8 mouse cellular contexts compared by ENCODE assay signal in genomic region chr7:101970821-101971461, GRCm38 (mm10). TPM values are rescaled to one million over a fixed set of nuclear protein-coding genes. Genes with fewer than 3 reads are reported as not detected.
A peak's percentile ranks its signal among the peaks of the same experiment; 100 is the strongest.
DNase-seq lines count a peak whose midpoint lies in the region; ATAC-seq lines count a peak whose summit lies in the region.

No protein-coding gene starts in this region.

- peaks cover 19% of the 10 kb centered on the region for H3K4me1 ChIP-seq in brown adipose tissue, adult 24 weeks (ENCODE audit: control insufficient read depth, insufficient read depth, insufficient read length, low read length)
- H3K4me1 ChIP-seq in heart, embryonic 13.5 days = peaks cover 79% of the 10 kb centered on the region
- peaks cover 86% of the 10 kb centered on the region for H3K4me1 ChIP-seq in liver, embryonic 12.5 days
- H3K4me1 ChIP-seq in stomach, embryonic 14.5 days (ENCODE audit: control insufficient read depth, insufficient read depth, low read length) = peaks cover 25% of the 10 kb centered on the region

- H3K9me3 ChIP-seq in heart, embryonic 13.5 days = no peaks in the 10 kb centered on the region
- H3K9me3 ChIP-seq in liver, embryonic 12.5 days (replicated peaks) = no peaks in the 10 kb centered on the region
- H3K9me3 ChIP-seq in stomach, embryonic 14.5 days (ENCODE audit: control insufficient read depth, low read depth, low read length) = no peaks in the 10 kb centered on the region

- peaks cover 1% of the 10 kb centered on the region; the same call in 1 of the 2 replicates for H3K36me3 ChIP-seq in heart, embryonic 13.5 days
- peaks cover 8% of the 10 kb centered on the region; the same call in 1 of the 2 replicates for H3K36me3 ChIP-seq in liver, embryonic 12.5 days
- H3K36me3 ChIP-seq in stomach, embryonic 14.5 days (ENCODE audit: control insufficient read depth, insufficient read depth, low read length) = no peaks in the 10 kb centered on the region

- ATAC-seq in heart, embryonic 13.5 days (ENCODE audit: extremely low read depth, insufficient number of reproducible peaks, low FRiP score, low TSS enrichment) = peak; percentile 50; the same call in 1 of the 2 replicates
- ATAC-seq in liver, embryonic 12.5 days = peak; percentile 41; the same call in 1 of the 2 replicates
- peak; percentile 69 for ATAC-seq in stomach, embryonic 14.5 days (ENCODE audit: insufficient number of reproducible peaks, insufficient read depth, low FRiP score, low read depth)

- H3K27me3 ChIP-seq in heart, embryonic 13.5 days (replicated peaks) = no peaks in the 10 kb centered on the region
- H3K27me3 ChIP-seq in liver, embryonic 12.5 days (replicated peaks) = no peaks in the 10 kb centered on the region
- H3K27me3 ChIP-seq in stomach, embryonic 14.5 days (ENCODE audit: control insufficient read depth, insufficient read depth, low read length) = no peaks in the 10 kb centered on the region

- peak overlapping the region; percentile 96 for H3K27ac ChIP-seq in brown adipose tissue, adult 24 weeks (replicated peaks; ENCODE audit: low read depth, low read length)
- H3K27ac ChIP-seq in heart, embryonic 13.5 days (replicated peaks) = peak overlapping the region; percentile 100
- H3K27ac ChIP-seq in liver, embryonic 12.5 days = peak overlapping the region; percentile 87
- peak overlapping the region; percentile 100 for H3K27ac ChIP-seq in stomach, embryonic 14.5 days (ENCODE audit: low read length)

- peak overlapping the region; percentile 91 for H3K4me2 ChIP-seq in heart, embryonic 13.5 days
- H3K4me2 ChIP-seq in liver, embryonic 12.5 days = peak overlapping the region; percentile 91
- peak overlapping the region; percentile 57 for H3K4me2 ChIP-seq in stomach, embryonic 14.5 days (replicated peaks; ENCODE audit: low read depth, low read length)

- peak overlapping the region; percentile 94 for H3K9ac ChIP-seq in heart, embryonic 13.5 days
- H3K9ac ChIP-seq in liver, embryonic 12.5 days = peak overlapping the region; percentile 81
- H3K9ac ChIP-seq in stomach, embryonic 14.5 days (replicated peaks; ENCODE audit: low read depth, low read length) = peak overlapping the region; percentile 89

- peak overlapping the region; percentile 92 for H3K4me3 ChIP-seq in brown adipose tissue, adult 24 weeks (ENCODE audit: insufficient read depth, low read depth, low read length)
- peak overlapping the region; percentile 75 for H3K4me3 ChIP-seq in heart, embryonic 13.5 days
- peak overlapping the region; percentile 69 for H3K4me3 ChIP-seq in liver, embryonic 12.5 days
- H3K4me3 ChIP-seq in stomach, embryonic 14.5 days (ENCODE audit: low read depth, low read length) = peak overlapping the region; percentile 74

- 3% methylated on average over 19 of the region's 19 CpGs for WGBS in heart, embryonic 13.5 days
- 10% methylated on average over 19 of the region's 19 CpGs for WGBS in liver, embryonic 12.5 days (ENCODE audit: insufficient replicate concordance)
- WGBS in stomach, embryonic 14.5 days = 2% methylated on average over 19 of the region's 19 CpGs

- peak; percentile 82 for DNase-seq in CD4-positive, CD25-positive, alpha-beta regulatory T cell, adult 2 months (ENCODE audit: low read depth, low spot score)
- DNase-seq in fibroblast of lung, adult 2 months (ENCODE audit: low read depth) = peak; percentile 63
- peak; percentile 85 for DNase-seq in kidney, postnatal 10 days
- DNase-seq in natural killer cell, adult 2 months (ENCODE audit: low spot score in 2 of 2) = peak; percentile 66 to 67

RNA-seq across cellular contexts. Expression of gene Numa1, which starts 37.0 kb away (rescaled TPM):
- 55.8 and 74.0 TPM in 2 replicates for polyA plus RNA-seq in brown adipose tissue, adult 24 weeks (2012; ENCODE audit: insufficient read depth, insufficient read length, missing spikeins)
- 39.7 and 41.7 TPM in 2 replicates for polyA plus RNA-seq in heart, embryonic 13.5 days (2015; fragmentation: Nextera tagmentation; extraction: Ambion mirVana)
- polyA plus RNA-seq in liver, embryonic 12.5 days (2016; fragmentation: Nextera tagmentation; extraction: Ambion mirVana) = 48.7 and 53.0 TPM in 2 replicates
- polyA plus RNA-seq in stomach, embryonic 14.5 days (2014; fragmentation: Nextera tagmentation; extraction: Ambion mirVana) = 99.7 and 102 TPM in 2 replicates

RNA-seq across cellular contexts. Expression of gene Lrrc51, which starts 37.2 kb away (rescaled TPM):
- polyA plus RNA-seq in brown adipose tissue, adult 24 weeks (2012; ENCODE audit: insufficient read depth, insufficient read length, missing spikeins) = 9.6 and 25.0 TPM in 2 replicates
- 4.1 and 5.1 TPM in 2 replicates for polyA plus RNA-seq in heart, embryonic 13.5 days (2015; fragmentation: Nextera tagmentation; extraction: Ambion mirVana)
- 2.8 and 3.6 TPM in 2 replicates for polyA plus RNA-seq in liver, embryonic 12.5 days (2016; fragmentation: Nextera tagmentation; extraction: Ambion mirVana)
- 8.7 and 11.6 TPM in 2 replicates for polyA plus RNA-seq in stomach, embryonic 14.5 days (2014; fragmentation: Nextera tagmentation; extraction: Ambion mirVana)

RNA-seq across cellular contexts. Expression of gene Il18bp, which starts 47.5 kb away (rescaled TPM):
- polyA plus RNA-seq in brown adipose tissue, adult 24 weeks (2012; ENCODE audit: insufficient read depth, insufficient read length, missing spikeins) = 9.8 and 12.0 TPM in 2 replicates
- polyA plus RNA-seq in heart, embryonic 13.5 days (2015; fragmentation: Nextera tagmentation; extraction: Ambion mirVana) = 1.5 and 1.9 TPM in 2 replicates
- 4.5 and 4.9 TPM in 2 replicates for polyA plus RNA-seq in liver, embryonic 12.5 days (2016; fragmentation: Nextera tagmentation; extraction: Ambion mirVana)
- polyA plus RNA-seq in stomach, embryonic 14.5 days (2014; fragmentation: Nextera tagmentation; extraction: Ambion mirVana) = 3.1 and 3.6 TPM in 2 replicates

Comparison
In these comparisons a context has a peak if more than half of its experiments do, and no peak if none do; other contexts are left out.
1. Peak in every context shown above with its lines: DNase-seq, ATAC-seq, H3K4me3 ChIP-seq and H3K27ac ChIP-seq.